Comparison of ENCODE assay signal across 8 mouse cellular contexts in genomic region chr2:32845572-32846100, GRCm38 (mm10). TPM values are rescaled to one million over a fixed set of nuclear protein-coding genes. Genes with fewer than 3 reads are reported as not detected.
DNase-seq lines count a peak whose midpoint lies in the region; ATAC-seq and TF ChIP-seq lines count a peak whose summit lies in the region.

No protein-coding gene starts in this region.

- no peaks in the 10 kb centered on the region for H3K9me3 ChIP-seq in heart, embryonic 15.5 days (replicated peaks)
- H3K9me3 ChIP-seq in MEL (replicated peaks; ENCODE audit: insufficient read depth, low read length): no peaks in the 10 kb centered on the region
- H3K9me3 ChIP-seq in hindbrain, embryonic 11.5 days (ENCODE audit: control insufficient read depth, low read length): no peaks in the 10 kb centered on the region
- no peaks in the 10 kb centered on the region for H3K9me3 ChIP-seq in midbrain, embryonic 12.5 days

- 3% methylated on average over 12 of the region's 12 CpGs for WGBS in heart, embryonic 15.5 days
- WGBS in hindbrain, embryonic 11.5 days: 4% methylated on average over 12 of the region's 12 CpGs
- 7% methylated on average over 12 of the region's 12 CpGs for WGBS in midbrain, embryonic 12.5 days

- intact Hi-C loops in heart, postnatal 10 days (cut with DNase I): no loop called here

- DNase-seq in heart, postnatal 10 days: no peak
- DNase-seq in MEL (ENCODE audit: low read depth, low spot score) (peak; percentile 62), adipocyte (ENCODE audit: low spot score) (no peak)
- no peak for DNase-seq in hindbrain, embryonic 11.5 days (ENCODE audit: low spot score)
- DNase-seq in cerebellum, adult 9-11 months: no peak

- H3K27me3 ChIP-seq in heart, embryonic 15.5 days: no peaks in the 10 kb centered on the region
- H3K27me3 ChIP-seq in MEL (ENCODE audit: control insufficient read depth in 1 of 2, insufficient read depth in 2 of 2, low read length in 2 of 2): no peaks in the 10 kb centered on the region
- no peaks in the 10 kb centered on the region for H3K27me3 ChIP-seq in hindbrain, embryonic 11.5 days (ENCODE audit: control insufficient read depth, insufficient read depth, low read length)
- peaks cover under 1% of the 10 kb centered on the region for H3K27me3 ChIP-seq in midbrain, embryonic 12.5 days

- peak overlapping the region; percentile 86 for H3K9ac ChIP-seq in heart, embryonic 15.5 days
- H3K9ac ChIP-seq in MEL (ENCODE audit: control insufficient read depth, low read depth, low read length, poor library complexity, severe bottlenecking): peak overlapping the region; percentile 77
- H3K9ac ChIP-seq in hindbrain, embryonic 11.5 days (ENCODE audit: low read depth, low read length): peak overlapping the region; percentile 72; the same call in 1 of the 2 replicates
- peak overlapping the region; percentile 82 for H3K9ac ChIP-seq in midbrain, embryonic 12.5 days (replicated peaks)

- TF ChIP-seq EP300 in MEL (IDR thresholded peaks at IDR 0.05; ENCODE audit: low read depth in 1 of 2, low read length in 2 of 2): peak; percentile 59 to 85

- H3K36me3 ChIP-seq in heart, embryonic 15.5 days: no peaks in the 10 kb centered on the region
- peaks cover 0 to 12% of the 10 kb centered on the region in 2 experiments; a peak in 3 of 4 replicates for H3K36me3 ChIP-seq in MEL (ENCODE audit: control insufficient read depth in 1 of 2, insufficient read depth in 2 of 2, low read length in 2 of 2)
- H3K36me3 ChIP-seq in hindbrain, embryonic 11.5 days (ENCODE audit: control insufficient read depth, insufficient read depth, low read length): no peaks in the 10 kb centered on the region
- H3K36me3 ChIP-seq in midbrain, embryonic 12.5 days: no peaks in the 10 kb centered on the region

- no peak for TF ChIP-seq CTCF in MEL (IDR thresholded peaks at IDR 0.05 in 2 of 3, conservative IDR thresholded peaks at IDR 0.05 in 1 of 3; ENCODE audit: control insufficient read depth in 1 of 3, insufficient read depth in 1 of 3, low read depth in 2 of 3, low read length in 3 of 3, poor library complexity in 1 of 3, severe bottlenecking in 1 of 3)

- peaks cover 7% of the 10 kb centered on the region for H3K79me2 ChIP-seq in MEL (ENCODE audit: control insufficient read depth, insufficient read depth, low read length, poor library complexity)

- peak overlapping the region; percentile 91 for H3K4me3 ChIP-seq in heart, embryonic 15.5 days
- H3K4me3 ChIP-seq in MEL (ENCODE audit: control insufficient read depth in 1 of 2, insufficient read depth in 1 of 2, low read depth in 2 of 2, low read length in 2 of 2): peak overlapping the region; percentile 75 to 95
- H3K4me3 ChIP-seq in hindbrain, embryonic 11.5 days (ENCODE audit: low read depth, low read length): peak overlapping the region; percentile 74
- peak overlapping the region; percentile 82 for H3K4me3 ChIP-seq in midbrain, embryonic 12.5 days

- H3K4me1 ChIP-seq in heart, embryonic 15.5 days (replicated peaks): peaks cover 19% of the 10 kb centered on the region
- H3K4me1 ChIP-seq in MEL (ENCODE audit: control insufficient read depth in 1 of 2, insufficient read depth in 2 of 2, low read length in 2 of 2): peaks cover 3 to 10% of the 10 kb centered on the region in 2 experiments
- H3K4me1 ChIP-seq in hindbrain, embryonic 11.5 days (replicated peaks; ENCODE audit: control insufficient read depth, insufficient read depth, low read length): no peaks in the 10 kb centered on the region
- peaks cover 20% of the 10 kb centered on the region for H3K4me1 ChIP-seq in midbrain, embryonic 12.5 days

- H3K27ac ChIP-seq in heart, embryonic 15.5 days: peak overlapping the region; percentile 93
- peak overlapping the region; percentile 57 for H3K27ac ChIP-seq in MEL (ENCODE audit: control insufficient read depth, low read depth, low read length)
- H3K27ac ChIP-seq in hindbrain, embryonic 11.5 days (ENCODE audit: low read depth, low read length): no peak overlapping the region
- H3K27ac ChIP-seq in midbrain, embryonic 12.5 days (replicated peaks): peak overlapping the region; percentile 79; the same call in 1 of the 2 replicates

- no peak for TF ChIP-seq RAD21 in MEL (IDR thresholded peaks at IDR 0.05; ENCODE audit: low read depth, low read length)

- ATAC-seq in heart, embryonic 15.5 days (replicated peaks; ENCODE audit: insufficient number of reproducible peaks, insufficient read depth, low FRiP score, low read depth): no peak
- ATAC-seq in hindbrain, embryonic 11.5 days (ENCODE audit: low FRiP score): no peak
- no peak for ATAC-seq in midbrain, embryonic 12.5 days (ENCODE audit: low FRiP score, low read depth)
- ATAC-seq in monocyte, adult 5-6 weeks (replicated peaks; ENCODE audit: insufficient number of reproducible peaks, low FRiP score, low TSS enrichment, poor library complexity, severe bottlenecking): no peak

- TF ChIP-seq POLR2A in MEL (IDR thresholded peaks at IDR 0.05; ENCODE audit: control insufficient read depth in 1 of 2, insufficient read depth in 1 of 2, low read depth in 1 of 2, low read length in 2 of 2, poor library complexity in 1 of 2): no peak

- peak overlapping the region; percentile 90 for H3K4me2 ChIP-seq in heart, embryonic 15.5 days
- H3K4me2 ChIP-seq in hindbrain, embryonic 11.5 days (replicated peaks; ENCODE audit: low read depth, low read length): peak overlapping the region; percentile 87
- H3K4me2 ChIP-seq in midbrain, embryonic 12.5 days (replicated peaks): peak overlapping the region; percentile 97

TF ChIP-seq in MEL, 35 proteins besides CTCF, POLR2A, EP300 and RAD21:
- TF ChIP-seq ETS1 (IDR thresholded peaks at IDR 0.05; ENCODE audit: low read depth, low read length) (peak; percentile 68), MXI1 (IDR thresholded peaks at IDR 0.05; ENCODE audit: low read depth, low read length) (peak; percentile 43; the same call in 1 of the 2 replicates), MAZ (IDR thresholded peaks at IDR 0.05; ENCODE audit: low read depth, low read length) (peak; percentile 89), RCOR1 (IDR thresholded peaks at IDR 0.05; ENCODE audit: low read depth, low read length) (no peak), GABPA (IDR thresholded peaks at IDR 0.05; ENCODE audit: low read depth, low read length) (no peak), SMC3 (IDR thresholded peaks at IDR 0.05; ENCODE audit: low read depth, low read length) (no peak), NELFE (IDR thresholded peaks at IDR 0.05; ENCODE audit: low read depth, low read length) (peak; percentile 12; the same call in 1 of the 2 replicates), ZC3H11A (IDR thresholded peaks at IDR 0.05; ENCODE audit: low read depth, low read length) (no peak), MYB (IDR thresholded peaks at IDR 0.05; ENCODE audit: low read depth, low read length) (peak; percentile 96), SIN3A (IDR thresholded peaks at IDR 0.05; ENCODE audit: low read length) (peak; percentile 86), JUND (IDR thresholded peaks at IDR 0.05; ENCODE audit: low read depth, low read length) (no peak), CHD2 (IDR thresholded peaks at IDR 0.05; ENCODE audit: low read length) (peak; percentile 58; the same call in 1 of the 2 replicates), MYC (IDR thresholded peaks at IDR 0.05; ENCODE audit: low read depth, low read length) (no peak), TCF12 (IDR thresholded peaks at IDR 0.05; ENCODE audit: low read depth, low read length) (peak; percentile 65), ZMIZ1 (IDR thresholded peaks at IDR 0.05; ENCODE audit: low read depth, low read length) (0 out of 2 replicates have a peak, but pooled peaks have one; percentile 54), E2F4 (IDR thresholded peaks at IDR 0.05; ENCODE audit: borderline replicate concordance, low read depth, low read length) (no peak), GATA1 (IDR thresholded peaks at IDR 0.05; ENCODE audit: low read depth, low read length) (peak; percentile 33; the same call in 1 of the 2 replicates)

RNA-seq across cellular contexts. Expression of gene Stxbp1, which starts 1.4 kb away (rescaled TPM):
- polyA plus RNA-seq in heart, embryonic 15.5 days (2015; fragmentation: Nextera tagmentation; extraction: Ambion mirVana): 23.8 and 28.3 TPM in 2 replicates
- 10 to 100 TPM; 25.4 to 25.7 TPM for total RNA-seq in heart, postnatal 10 days (2021)
- total RNA-seq in MEL (2012; rRNA removed): 7.1 and 8.2 TPM in 2 replicates
- polyA plus RNA-seq in MEL (2012; ENCODE audit: insufficient read depth in 1 of 2, insufficient read length in 2 of 2, low read depth in 1 of 2, low replicate concordance in 2 of 2, missing spikeins in 1 of 2): 10 to 100 TPM in 1 of 2 experiments, not detected in 1; 33.2 TPM
- polyA plus RNA-seq in hindbrain, embryonic 11.5 days (2014; fragmentation: Nextera tagmentation; extraction: Ambion mirVana): 62.8 and 64.7 TPM in 2 replicates
- polyA plus RNA-seq in midbrain, embryonic 12.5 days (2016; fragmentation: Nextera tagmentation; extraction: Ambion mirVana): 80.3 and 83.2 TPM in 2 replicates
- total RNA-seq in monocyte, adult 5-6 weeks (2017): 0.43 to 1.2 TPM (median 1.1 TPM) in 3 replicates

RNA-seq across cellular contexts. Expression of gene Fam129b, which starts 30.3 kb away (rescaled TPM):
- polyA plus RNA-seq in heart, embryonic 15.5 days (2015; fragmentation: Nextera tagmentation; extraction: Ambion mirVana): 43.0 and 57.4 TPM in 2 replicates
- 10 to 100 TPM; 40.4 to 46.2 TPM for total RNA-seq in heart, postnatal 10 days (2021)
- total RNA-seq in MEL (2012; rRNA removed): 11.5 and 17.5 TPM in 2 replicates
- 10 to 100 TPM in 1 of 2 experiments, not detected in 1; 20.0 TPM for polyA plus RNA-seq in MEL (2012; ENCODE audit: insufficient read depth in 1 of 2, insufficient read length in 2 of 2, low read depth in 1 of 2, low replicate concordance in 2 of 2, missing spikeins in 1 of 2)
- 11.6 and 13.1 TPM in 2 replicates for polyA plus RNA-seq in hindbrain, embryonic 11.5 days (2014; fragmentation: Nextera tagmentation; extraction: Ambion mirVana)
- 27.0 and 29.1 TPM in 2 replicates for polyA plus RNA-seq in midbrain, embryonic 12.5 days (2016; fragmentation: Nextera tagmentation; extraction: Ambion mirVana)
- 12.9 to 14.8 TPM (median 14.4 TPM) in 3 replicates for total RNA-seq in monocyte, adult 5-6 weeks (2017)
